Mouse (Mus musculus) testis, adult 2 months (tissue): ENCODE data around the gene Irf5. TPM values are rescaled to one million over a fixed set of nuclear protein-coding genes. Genes with fewer than 3 reads are reported as not detected.
A peak's percentile ranks its signal among the peaks of the same experiment; 100 is the strongest.

Experiments
- H3K27ac ChIP-seq: fragments of 200-500 bp; 2 replicates; pipeline ENCODE4 v1.5.1; 2012; ENCODE audit warnings: low read depth, low read length; ENCODE audit not compliant: control insufficient read depth, insufficient read depth
- H3K27me3 ChIP-seq: fragments of 200-500 bp; 2 replicates; pipeline ENCODE4 v1.6.1; 2012; ENCODE audit warnings: mild to moderate bottlenecking, low read length, moderate library complexity; ENCODE audit not compliant: control insufficient read depth, insufficient read depth
- H3K36me3 ChIP-seq: fragments of 200-500 bp; 2 replicates; pipeline ENCODE4 v1.6.1; 2012; ENCODE audit warnings: mild to moderate bottlenecking, low read length; ENCODE audit not compliant: control insufficient read depth, insufficient read depth
- H3K4me1 ChIP-seq: fragments of 200-500 bp; 2 replicates; pipeline ENCODE4 v1.6.1; 2012; ENCODE audit warnings: low read length; ENCODE audit not compliant: control insufficient read depth, insufficient read depth
- H3K4me3 ChIP-seq: fragments of 200-500 bp; 2 replicates; pipeline ENCODE4 v1.5.1; 2012; ENCODE audit warnings: low read depth, mild to moderate bottlenecking, low read length, moderate library complexity, mixed read lengths; ENCODE audit not compliant: control insufficient read depth
- CTCF ChIP-seq: fragments of 200-500 bp; IDR thresholded peaks from 2 replicates; pipeline ENCODE4 v1.5.1; 2012; ENCODE audit warnings: low read depth, mild to moderate bottlenecking, inconsistent platforms, low read length, moderate library complexity; ENCODE audit not compliant: control insufficient read depth, insufficient read depth, insufficient replicate concordance
- POLR2A ChIP-seq: fragments of 200-500 bp; IDR thresholded peaks from 2 replicates; pipeline ENCODE4 v1.6.1; 2012; ENCODE audit warnings: low read depth, mild to moderate bottlenecking, inconsistent platforms, low read length, moderate library complexity; ENCODE audit not compliant: control insufficient read depth
- polyA plus RNA-seq: library from polyadenylated mRNA; depleted of rRNA; stranded (reverse); fragments of >200 nt; gene quantifications from 2 replicates; pipeline ENCODE4 v1.2.3, GENCODE M21; 2012

The Irf5 gene
- polyA plus RNA-seq, 1 experiment = 0.86 TPM

DNA sequence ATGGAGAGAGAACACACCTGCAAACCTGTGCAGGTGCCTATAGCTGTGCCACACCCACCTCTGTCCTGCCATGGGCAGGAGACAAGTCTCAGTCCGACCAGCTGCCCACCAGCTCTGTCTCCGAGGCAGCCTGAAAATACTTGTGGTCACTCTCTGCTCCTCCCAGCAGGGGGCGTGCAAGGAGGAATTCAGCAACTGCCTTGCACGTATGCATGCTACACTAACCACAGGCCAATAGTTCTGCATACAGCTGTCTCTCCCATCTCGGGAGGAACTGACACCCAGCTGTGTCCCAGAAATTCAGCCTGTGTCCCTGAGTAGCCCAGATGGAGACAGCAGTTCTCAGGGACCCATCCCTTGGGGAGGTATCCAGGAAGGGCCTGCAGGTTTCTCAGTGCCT, 9.3 kb upstream of the Irf5 start:
- H3K27me3 ChIP-seq = no peaks in the 10 kb centered on the region
- H3K27ac ChIP-seq = no peak overlapping the region
- no peak overlapping the region for H3K4me3 ChIP-seq
- no peaks in the 10 kb centered on the region for H3K36me3 ChIP-seq
- peaks cover 6% of the 10 kb centered on the region for H3K4me1 ChIP-seq
- TF ChIP-seq POLR2A (no peak), CTCF (peak; percentile 80; the same call in 1 of the 2 replicates)

GRCm38 (mm10) chr6:29522626-29523300, 3.7 kb upstream of the Irf5 start:
- H3K4me3 ChIP-seq = no peak overlapping the region
- peaks cover 13% of the 10 kb centered on the region for H3K4me1 ChIP-seq
- H3K27ac ChIP-seq = no peak overlapping the region
- TF ChIP-seq CTCF = no peak
- TF ChIP-seq POLR2A = no peak
- peaks cover 2% of the 10 kb centered on the region; the same call in 1 of the 2 replicates for H3K27me3 ChIP-seq
- H3K36me3 ChIP-seq = no peaks in the 10 kb centered on the region

GRCm38 (mm10) chr6:29523301-29524033, 3.0 kb upstream of the Irf5 start:
- Histone ChIP-seq H3K27me3 (peaks cover 2% of the 10 kb centered on the region; the same call in 1 of the 2 replicates), H3K27ac (peak overlapping the region; percentile 28; the same call in 1 of the 2 replicates), H3K4me3 (no peak overlapping the region), H3K36me3 (no peaks in the 10 kb centered on the region), H3K4me1 (peaks cover 18% of the 10 kb centered on the region)
- TF ChIP-seq POLR2A (no peak), CTCF (no peak)

DNA sequence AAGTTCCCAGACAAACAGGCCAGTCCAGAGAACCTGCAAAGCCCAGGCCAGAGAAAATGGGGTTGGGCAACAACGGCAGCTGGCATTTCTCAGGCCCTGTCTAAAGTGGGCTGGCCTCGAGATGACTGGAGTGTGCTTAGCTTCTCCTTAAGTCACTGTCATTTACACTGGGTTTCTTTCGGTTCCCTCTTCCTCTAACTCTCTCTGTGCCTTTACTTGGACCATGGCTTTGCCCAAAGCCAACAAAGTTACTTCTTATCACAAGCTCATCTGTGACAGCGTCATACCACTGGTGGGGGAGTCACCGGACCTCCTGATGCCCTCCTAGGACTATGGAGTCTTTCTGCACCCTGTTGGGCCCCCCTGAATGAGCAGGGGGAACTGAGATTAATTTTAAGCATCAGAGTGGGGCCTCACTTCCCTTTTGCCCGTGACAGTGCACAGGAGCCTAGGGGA, 2.4 kb upstream of the Irf5 start:
- Histone ChIP-seq H3K4me1 (peaks cover 20% of the 10 kb centered on the region), H3K27ac (peak overlapping the region; percentile 28; the same call in 1 of the 2 replicates), H3K27me3 (peaks cover 2% of the 10 kb centered on the region; the same call in 1 of the 2 replicates), H3K4me3 (no peak overlapping the region), H3K36me3 (no peaks in the 10 kb centered on the region)
- TF ChIP-seq CTCF (no peak), POLR2A (no peak)

- no peak overlapping the region for H3K27ac ChIP-seq
- H3K4me3 ChIP-seq = no peak overlapping the region
- TF ChIP-seq POLR2A (no peak), CTCF (peak; percentile 67; the same call in 1 of the 2 replicates)
- H3K4me1 ChIP-seq = peaks cover 20% of the 10 kb centered on the region
- H3K27me3 ChIP-seq = peaks cover 2% of the 10 kb centered on the region; the same call in 1 of the 2 replicates
- H3K36me3 ChIP-seq = no peaks in the 10 kb centered on the region
Observed at GRCm38 (mm10) chr6:29525256-29525655, 1.2 kb upstream of the Irf5 start.

DNA sequence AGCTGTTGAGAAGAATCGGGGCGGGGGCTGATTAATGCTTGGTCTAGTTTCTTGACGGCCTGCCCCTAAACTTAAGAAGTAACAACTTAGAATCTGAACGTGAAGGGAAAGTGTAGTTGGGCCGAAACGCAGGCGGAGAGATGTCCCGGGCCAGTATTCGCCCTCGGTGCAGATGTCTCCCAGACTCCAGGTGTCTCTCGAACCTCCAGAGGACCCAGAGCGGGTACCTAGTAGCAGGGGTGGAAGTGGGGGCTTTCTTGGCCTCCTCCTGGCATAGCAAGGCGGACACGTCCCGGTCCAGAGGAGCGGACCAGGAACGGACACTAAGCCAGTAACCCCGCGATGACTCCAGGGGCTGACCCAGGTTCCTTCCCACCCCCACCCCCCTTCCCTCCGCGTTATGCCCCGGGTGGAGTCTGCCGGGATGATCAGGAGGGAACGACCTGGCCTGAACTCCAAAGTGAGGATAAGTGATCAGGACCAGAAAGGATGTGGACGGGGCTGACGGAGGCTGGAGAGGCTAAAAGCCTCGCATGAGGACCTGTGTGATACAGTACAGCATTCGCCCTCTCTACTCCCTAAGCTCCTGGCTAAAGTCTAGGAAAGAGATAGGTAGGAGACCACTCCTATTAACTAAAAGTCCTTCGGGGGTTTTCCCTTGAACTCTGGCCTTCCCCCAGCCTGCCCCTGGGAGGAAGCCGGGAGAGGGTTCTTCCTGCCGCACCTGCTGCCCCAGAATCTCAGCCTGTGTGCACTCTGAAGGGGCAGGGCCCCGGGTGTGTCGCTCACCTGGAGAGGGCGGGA, 1.1 kb downstream of the Irf5 start:
- H3K27ac ChIP-seq = no peak overlapping the region
- H3K4me1 ChIP-seq = peaks cover 20% of the 10 kb centered on the region
- H3K4me3 ChIP-seq = peak overlapping the region; percentile 81
- no peaks in the 10 kb centered on the region for H3K36me3 ChIP-seq
- TF ChIP-seq CTCF (no peak), POLR2A (no peak)
- H3K27me3 ChIP-seq = peaks cover 2% of the 10 kb centered on the region; the same call in 1 of the 2 replicates
